Mouse (Mus musculus) thymus, adult 18-20 months (tissue): ENCODE measurements around the gene Gm6268.

Experiments
- DNase-seq, 2 experiments: peaks; one replicate each; pipeline ENCODE4 v3.0.0; 2022; ENCODE audit warnings: mixed read lengths in 2 of 2

Gm6268 gene

DNA sequence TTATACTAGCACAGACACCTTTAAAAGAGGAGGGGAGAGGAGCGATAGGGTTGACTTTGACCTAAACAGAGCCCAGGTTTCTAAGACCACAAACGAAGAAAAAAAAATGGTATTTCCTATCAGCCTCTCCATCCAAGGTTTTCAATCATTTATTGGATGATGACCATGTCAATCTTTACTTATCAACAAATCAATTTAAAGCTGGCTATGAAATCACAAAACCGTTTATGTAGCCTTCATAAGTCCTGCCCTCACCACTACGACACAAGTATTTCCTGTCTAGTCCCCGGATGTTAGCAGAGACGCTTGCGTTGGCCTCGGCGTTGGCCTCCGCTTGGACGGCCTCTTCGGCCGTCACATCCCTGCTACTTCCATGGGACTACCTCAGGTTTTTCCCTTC is at the start of gene Gm6268:
Gene Gm6268, plus strand, starts transcription at position 301 of the 400 bp plus-strand sequence.
- DNase-seq = no peak

DNA sequence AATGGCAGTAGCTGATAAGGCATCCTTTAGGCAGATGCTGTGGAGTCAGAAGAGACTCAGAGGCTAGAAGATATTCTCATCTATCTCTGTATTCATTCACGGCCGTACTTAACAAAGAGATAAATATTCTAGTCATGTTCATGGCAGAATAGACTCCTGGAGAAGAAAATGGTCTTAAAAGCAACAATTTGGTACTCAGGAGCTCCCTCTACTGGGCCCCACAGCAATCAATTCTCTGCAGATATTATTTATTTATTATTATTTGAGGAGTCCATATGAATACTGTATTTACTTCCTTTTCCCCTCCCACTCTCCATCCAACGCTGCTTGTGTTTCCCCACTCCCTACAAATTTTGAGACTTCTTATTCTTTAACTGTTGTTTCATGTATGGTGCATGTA is 48.6 kb upstream of the Gm6268 start:
- no peak for DNase-seq

DNA sequence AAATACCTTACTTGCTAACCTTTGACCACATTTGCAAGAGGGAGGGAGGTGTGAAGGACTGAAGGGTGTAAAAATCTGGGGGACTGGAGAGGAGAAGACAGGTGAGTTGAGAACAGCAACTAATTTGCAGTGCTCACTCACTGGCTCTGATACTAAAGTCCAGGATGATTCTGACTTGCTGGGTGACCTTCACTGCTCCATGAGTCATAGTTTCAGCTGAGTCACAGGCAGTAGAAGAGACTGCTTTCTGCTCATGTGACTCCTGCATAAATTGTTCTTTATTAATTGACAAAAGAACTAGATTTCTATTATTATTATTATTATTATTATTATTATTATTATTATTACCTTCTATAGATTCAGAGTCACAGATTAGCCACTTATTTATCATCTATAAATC is 15.7 kb upstream of the Gm6268 start:
- no peak for DNase-seq

DNA sequence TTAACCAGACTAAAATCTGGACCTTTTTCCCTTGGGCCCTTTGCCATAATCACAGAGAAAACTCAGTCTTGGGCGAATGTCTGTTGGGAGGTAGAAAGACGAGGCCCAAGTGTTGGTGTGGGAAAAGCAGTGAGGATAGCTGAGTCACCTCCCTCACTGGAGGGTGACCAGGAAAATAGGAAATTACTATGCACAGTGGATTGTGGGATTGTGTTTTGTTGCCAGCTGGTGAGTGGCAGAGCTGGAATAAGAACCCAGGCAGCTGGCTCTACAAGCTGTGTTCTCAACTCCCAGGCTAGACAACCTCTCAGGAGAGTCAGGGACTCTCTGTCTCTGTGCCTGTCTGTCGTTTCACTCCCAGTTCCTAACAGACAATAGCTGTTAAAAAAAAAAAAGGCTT is 11.1 kb upstream of the Gm6268 start:
- DNase-seq = no peak

DNA sequence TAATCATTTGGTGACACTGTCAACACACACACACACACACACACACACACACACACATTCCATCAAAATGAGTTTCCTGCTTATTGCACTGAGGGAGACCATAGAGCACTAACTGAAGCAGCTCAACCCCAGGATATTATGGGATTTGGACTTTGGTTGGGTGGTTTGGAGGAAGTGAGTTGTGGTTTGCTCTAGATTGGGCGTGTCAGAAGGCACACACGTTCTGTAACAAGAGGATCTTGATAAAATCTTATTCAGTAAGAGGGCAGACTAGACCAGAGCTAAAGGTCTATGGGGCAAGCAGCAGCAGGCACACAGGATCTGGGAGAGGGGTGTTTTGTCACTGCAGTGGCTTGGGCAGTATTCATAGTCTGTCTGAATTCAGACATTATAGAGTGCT is 10.6 kb upstream of the Gm6268 start:
- DNase-seq = no peak

DNA sequence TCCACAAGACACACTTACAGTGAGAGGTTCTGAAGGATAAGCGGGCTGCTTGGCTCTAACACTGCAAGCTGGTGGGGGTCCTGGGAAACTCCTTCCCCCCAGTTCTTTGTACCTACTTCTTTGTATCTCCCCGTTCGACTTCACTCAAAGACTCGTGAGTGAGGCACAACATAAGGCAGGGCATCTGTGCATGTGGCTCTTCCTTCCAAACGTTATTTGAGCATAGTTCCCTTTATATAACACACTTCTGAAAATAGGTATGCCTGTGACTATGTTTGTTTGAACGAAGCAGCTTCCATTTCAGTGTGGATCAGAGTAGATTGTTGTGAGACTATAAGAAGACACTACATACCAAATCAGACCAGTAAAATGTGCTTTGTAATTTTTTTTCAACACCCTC is 8.4 kb upstream of the Gm6268 start:
- no peak for DNase-seq

DNA sequence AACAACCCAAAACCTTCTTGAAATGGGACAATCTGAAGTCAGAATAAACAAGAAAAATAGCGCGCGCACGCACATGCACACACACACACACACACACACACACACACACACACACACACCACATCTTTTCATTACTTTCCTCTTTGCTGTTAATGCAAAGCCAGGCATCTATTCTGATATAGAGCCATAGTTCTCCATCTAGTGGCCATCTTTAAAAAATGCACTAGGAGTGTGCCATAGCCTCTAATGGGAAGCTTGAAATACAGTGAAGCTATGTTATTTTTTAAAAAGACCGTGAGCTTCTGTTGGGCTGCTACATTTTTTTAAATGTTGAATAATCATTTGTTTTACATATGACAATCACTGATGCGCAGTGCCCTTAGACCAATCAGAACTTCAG is 7.8 kb upstream of the Gm6268 start:
- no peak for DNase-seq

DNA sequence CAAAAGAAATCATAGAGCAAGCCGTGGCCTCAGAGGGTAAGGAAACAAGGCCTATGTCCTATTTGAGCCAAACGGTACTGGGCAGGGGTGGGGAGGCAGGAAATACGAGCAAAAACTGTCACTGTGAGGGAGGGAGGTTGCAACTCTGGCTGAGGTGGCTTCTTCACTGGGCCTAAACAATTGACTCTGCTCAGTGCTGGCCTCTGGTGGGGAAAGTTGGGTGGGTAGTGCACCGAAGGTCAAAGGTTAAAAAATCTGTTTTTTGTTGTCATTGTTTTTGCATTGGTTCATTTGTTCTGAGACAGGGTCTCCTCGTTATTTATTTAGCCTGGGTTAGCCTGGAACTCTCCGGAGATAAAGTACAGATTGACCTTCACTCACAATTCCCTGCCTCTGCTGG is 1.2 kb downstream of the Gm6268 start:
- peak in 1 of 2 experiments; percentile 3 for DNase-seq

DNA sequence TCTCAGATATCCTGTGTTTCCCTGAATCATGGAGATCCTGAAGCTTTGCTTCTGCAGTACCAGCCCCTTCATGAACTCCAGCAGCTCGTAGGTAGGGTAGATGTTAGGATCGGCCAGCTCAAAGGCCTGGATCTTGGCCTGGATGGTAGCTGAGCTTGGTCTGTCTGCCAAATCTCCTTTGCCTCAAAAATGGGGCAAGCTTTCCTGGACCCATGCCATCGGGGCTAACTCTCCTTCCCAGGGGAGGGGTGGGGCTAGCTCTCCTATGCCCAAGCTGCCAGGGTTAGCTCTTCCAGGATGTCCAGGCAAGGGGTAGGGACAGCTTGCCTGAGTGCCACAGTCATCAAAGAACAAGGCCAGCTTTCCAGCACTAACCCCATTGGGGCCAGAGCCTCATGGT is 18.1 kb downstream of the Gm6268 start:
- no peak for DNase-seq

DNA sequence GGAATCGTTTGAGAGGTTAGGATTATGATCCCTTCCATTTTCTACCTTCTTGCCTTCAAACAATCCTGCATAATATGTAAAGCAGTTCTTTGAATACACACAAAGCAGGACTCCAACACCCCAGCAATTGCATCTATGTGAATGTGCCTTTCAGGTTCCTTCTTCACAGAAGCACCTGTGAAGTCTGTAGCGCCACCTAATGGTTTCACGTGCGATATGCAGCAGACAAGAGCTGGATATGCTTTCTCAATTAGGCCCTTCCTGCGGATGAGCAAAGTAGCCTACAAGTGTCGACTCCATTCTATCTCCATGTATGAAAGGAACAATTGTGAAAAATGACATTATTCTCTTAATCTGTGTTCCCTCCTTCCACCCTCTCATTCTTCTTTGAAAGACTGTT is 33.9 kb downstream of the Gm6268 start:
- DNase-seq = no peak

DNA sequence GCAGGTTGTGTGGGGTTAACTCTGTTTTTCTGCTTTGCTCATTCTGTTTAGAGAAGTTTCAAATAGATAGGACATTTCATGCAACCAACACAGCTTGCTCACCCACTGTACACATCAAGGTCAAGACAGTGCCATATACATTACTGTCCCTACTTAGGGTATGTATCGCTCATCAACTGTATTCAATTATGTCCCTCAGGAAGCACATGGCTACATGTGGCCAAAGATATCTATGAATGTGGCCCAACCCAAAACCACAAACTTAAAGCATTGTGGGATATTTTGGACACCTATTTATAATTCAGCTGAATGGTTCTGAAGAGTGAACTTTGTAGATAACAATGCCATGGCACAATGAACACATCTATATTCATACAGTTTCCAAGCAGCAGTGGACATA is 36.9 kb downstream of the Gm6268 start:
- DNase-seq = no peak
